Mouse (Mus musculus) ES-E14 (cell line): ENCODE data around the gene Gng8.

ENCODE experiments used
- CHD2 ChIP-seq: IDR thresholded peaks from 2 replicates; pipeline ENCODE4 v1.6.1; 2014; ENCODE audit warnings: mild to moderate bottlenecking, low read depth, low read length, inconsistent platforms
- HCFC1 ChIP-seq: IDR thresholded peaks from 2 replicates; pipeline ENCODE4 v1.6.1; 2012; ENCODE audit warnings: low read length, inconsistent platforms, borderline replicate concordance; ENCODE audit not compliant: insufficient read depth
- MAFK ChIP-seq: IDR thresholded peaks from 2 replicates; pipeline ENCODE4 v1.6.1; 2014; ENCODE audit warnings: mild to moderate bottlenecking, low read depth, low read length, inconsistent platforms; ENCODE audit not compliant: insufficient read depth
- ZC3H11A ChIP-seq: IDR thresholded peaks from 2 replicates; pipeline ENCODE4 v1.6.1; 2012; ENCODE audit warnings: low read depth, mild to moderate bottlenecking, inconsistent platforms, low read length, borderline replicate concordance
- ZNF384 ChIP-seq: IDR thresholded peaks from 2 replicates; pipeline ENCODE4 v1.6.1; 2012; ENCODE audit warnings: low read depth, low read length, inconsistent platforms

DNA sequence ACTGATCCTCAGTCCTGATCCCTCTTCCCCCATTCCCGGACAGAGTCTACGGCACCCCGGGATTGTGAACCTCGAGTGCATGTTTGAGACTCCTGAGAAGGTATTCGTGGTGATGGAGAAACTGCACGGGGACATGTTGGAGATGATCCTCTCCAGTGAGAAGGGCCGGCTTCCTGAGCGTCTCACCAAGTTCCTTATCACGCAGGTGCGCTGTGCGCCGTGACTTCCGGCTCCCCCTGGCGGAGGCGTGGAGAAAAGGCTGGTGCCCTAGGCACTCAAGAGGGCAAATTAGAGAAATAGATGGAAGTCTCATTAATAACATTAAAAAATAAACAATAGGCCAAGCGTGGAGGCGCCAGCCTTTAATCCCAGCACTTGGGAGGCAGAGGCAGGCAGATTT is 33.2 kb upstream of the Gng8 start:
- TF ChIP-seq ZNF384 (no peak), CHD2 (no peak), MAFK (no peak), ZC3H11A (no peak), HCFC1 (no peak)
